Mouse (Mus musculus) heart, adult 8-10 months (tissue): Measurements from ENCODE around the gene Nodal. TPM values are rescaled to one million over a fixed set of nuclear protein-coding genes. Genes with fewer than 3 reads are reported as not detected.
A peak's percentile ranks its signal among the peaks of the same experiment; 100 is the strongest.

Source experiments
- DNase-seq: peaks from one replicate; pipeline ENCODE4 v3.0.0; 2022; ENCODE audit warnings: low spot score
- total RNA-seq, 4 experiments: library from RNA; stranded (reverse); gene quantifications; 2 replicates each; pipeline ENCODE4 v1.2.4; 2022

The Nodal gene
- under 1 TPM in 1 of 4 experiments, not detected in 3; 0.11 TPM for total RNA-seq

DNA sequence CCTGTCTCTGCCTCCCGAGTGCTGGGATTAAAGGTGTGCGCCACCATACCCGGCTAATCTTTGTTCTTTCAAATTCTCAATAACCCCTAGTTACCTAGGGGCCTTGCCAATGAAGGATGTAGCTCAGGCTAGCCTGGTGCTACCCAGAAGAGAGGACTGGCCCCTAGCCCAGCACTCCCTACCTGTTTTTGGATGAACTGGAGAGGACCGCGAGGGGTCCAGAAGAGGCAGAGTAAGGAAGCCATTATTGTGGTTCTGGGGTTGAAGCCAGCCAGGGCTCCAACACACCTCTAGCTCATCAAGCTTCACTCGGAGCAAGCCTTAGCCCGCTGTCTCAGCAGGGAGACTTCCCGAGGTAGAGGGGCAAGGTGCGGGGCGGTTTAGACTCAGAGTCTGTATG, at the start of gene Nodal:
Nodal (plus strand) TSS at position 301 of the 400 bp plus-strand sequence.
- DNase-seq = no peak

DNA sequence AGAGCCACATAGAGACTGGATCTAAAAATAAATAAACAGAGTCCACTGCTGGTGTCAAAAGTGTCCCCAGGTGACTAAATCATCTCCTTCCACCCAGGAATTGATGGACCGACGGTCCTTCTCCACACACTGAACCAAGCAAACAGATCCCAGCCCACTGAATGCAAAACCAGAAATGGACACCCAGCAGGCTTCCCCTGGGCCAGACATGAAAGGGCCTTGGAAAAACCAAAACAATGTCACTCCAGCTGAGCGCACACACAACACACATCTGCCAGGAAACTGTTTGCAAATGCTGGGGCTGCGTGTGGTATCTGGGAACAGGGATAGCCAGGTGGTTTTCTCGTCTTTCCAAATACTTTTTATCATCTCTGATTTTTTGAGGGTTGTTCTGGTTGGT, 48.0 kb upstream of the Nodal start:
- no peak for DNase-seq

DNA sequence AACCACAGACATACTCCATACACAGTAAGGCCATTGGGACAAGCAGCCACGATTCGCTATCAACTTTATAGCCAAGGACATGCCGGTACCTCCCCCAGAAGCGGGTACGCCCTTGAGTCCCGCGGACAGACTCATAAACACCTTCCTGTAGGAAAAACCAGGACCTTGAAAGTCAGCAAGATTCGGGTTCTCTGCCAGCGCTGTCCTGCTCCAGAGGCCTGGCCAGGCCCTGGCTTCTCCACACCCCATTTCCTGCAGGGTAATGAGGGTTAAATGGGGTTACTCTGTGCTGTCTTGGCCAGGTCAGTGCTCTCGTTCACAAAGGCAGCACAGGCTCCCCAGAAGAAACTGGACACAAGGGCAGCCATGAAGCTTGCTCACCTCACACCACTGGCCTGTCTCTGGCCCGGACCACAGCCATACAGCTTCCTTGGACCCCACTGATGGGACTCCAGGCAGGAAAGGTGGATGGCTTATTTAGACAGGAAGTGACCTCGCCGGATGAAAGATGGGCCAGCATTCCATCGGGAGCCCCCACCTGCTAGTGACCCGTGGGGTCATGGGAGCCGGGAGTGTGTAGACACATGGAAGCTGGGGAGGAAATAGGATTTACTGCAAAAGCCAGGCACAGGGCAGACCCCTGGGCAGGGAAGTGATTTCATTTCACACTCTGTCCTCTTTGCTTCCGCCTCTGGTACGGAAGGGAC, 47.3 kb upstream of the Nodal start:
- DNase-seq = peak; percentile 85

DNA sequence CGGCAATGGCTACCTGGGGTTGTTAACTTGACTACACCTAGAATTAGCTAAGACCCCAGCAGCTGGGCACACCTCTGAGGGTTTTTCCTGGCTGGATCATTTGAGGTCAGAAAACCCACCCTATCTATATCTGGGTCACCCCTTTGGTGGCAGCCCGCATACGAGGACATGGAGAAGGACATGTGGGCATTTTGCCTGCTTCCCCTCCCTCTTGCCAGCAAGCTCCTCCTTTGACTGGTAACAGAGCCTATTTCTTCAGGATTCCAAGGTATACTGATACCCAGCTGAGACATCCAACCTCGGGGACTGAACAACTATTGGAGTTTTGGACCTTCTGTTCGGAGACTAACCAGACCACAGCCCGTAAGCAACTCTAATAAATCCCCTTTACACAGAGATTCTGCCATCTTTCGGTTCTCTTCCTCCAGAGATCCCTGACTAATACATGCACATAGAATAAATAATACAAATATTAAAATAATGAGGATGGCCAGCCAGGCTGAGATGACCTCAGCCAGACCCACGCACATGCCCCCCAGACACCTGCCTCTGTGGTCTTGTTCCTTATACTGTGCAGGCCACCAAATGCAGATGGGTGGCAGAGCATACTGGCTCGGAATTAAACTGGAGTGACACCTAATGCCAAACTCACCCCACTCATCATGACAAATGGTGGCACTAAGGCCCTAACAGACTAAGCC, 45.7 kb upstream of the Nodal start:
- no peak for DNase-seq

DNA sequence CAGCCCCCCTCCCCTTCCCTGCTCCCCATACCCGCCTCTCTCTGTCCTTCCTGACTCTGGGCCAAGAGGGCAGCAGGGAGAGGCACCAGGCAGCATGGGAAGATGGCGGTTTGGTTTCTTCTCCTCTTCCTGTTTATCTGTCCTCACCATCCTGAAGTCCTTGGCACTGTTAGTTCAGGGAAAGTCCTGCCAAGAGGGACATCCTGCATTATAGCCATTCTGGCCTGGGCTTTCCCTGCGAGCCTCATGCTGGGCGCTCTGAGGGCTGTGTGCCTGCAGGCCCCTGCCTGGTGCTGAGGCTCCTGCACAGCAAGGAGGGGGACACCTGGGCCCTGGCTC, 45.2 kb upstream of the Nodal start:
- no peak for DNase-seq

DNA sequence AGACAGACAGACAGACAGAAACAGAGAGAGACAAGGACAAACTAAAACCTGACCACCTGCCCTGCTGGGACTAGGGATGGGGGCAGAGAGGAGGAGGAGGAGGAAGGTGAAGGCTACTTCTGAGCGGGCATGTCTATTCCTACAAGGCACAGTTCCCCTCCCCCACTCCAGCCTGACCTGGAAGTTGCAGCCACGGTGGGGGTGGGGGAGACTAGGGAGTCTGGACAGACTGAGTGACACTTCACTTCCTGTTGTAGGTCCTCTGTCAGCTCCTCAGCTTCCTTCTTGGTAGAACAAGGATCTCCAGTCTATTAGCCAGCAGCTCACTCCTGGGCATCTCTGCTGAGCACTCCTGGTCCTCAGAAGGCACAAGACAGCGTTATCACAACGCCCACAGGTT, 43.7 kb upstream of the Nodal start:
- DNase-seq = no peak

DNA sequence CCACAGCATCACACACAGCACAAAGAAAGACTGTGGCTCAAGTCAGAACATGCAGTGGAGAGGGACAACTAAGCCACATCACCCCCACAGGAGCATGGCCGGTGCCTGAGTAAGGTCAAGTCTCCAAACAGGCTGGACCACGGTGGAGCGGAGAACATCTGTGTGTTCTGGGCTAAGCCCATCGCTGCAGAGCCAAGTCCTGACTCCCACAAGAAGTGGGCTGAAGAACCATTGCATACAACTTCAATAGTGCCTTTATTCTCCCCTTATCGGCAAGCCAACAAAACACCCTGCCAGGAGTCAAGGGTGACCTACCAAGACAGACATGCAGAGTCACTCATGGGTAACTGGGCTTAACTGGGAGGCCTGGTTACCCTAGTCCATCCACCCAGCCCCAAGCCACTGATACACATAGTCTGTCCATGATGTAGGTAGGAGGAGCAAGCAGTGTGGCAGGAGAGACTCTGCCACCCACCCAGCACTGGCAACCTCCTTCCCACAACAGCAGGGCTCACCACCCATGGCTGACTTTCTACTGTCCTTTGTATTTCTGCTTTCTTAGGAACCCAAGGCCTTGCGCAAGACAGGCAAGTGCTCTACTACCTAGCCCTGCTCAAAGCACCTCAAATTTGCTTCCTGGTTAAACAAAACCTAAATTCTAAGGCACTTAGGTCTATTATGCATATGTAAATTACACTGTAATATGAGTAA, 42.8 kb upstream of the Nodal start:
- DNase-seq = no peak

DNA sequence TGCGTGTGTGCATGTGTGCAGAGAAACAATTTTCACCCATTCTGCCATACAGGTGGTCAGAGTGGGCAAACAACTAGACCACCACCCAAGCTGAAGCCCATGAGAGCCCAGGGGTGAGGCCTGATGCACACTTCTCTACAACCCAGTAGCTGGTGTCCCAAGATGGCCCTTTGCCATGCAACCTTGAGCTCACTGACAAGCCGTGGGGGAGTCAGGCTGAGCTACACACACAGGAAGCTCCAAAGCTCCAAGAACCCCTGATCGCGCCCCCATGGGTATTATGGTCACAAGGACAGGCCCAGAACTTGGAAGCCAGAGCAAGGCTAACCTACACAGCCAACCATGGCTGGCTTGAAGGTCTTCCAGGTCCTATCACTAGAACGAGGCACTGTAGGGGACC, 39.7 kb upstream of the Nodal start:
- no peak for DNase-seq

DNA sequence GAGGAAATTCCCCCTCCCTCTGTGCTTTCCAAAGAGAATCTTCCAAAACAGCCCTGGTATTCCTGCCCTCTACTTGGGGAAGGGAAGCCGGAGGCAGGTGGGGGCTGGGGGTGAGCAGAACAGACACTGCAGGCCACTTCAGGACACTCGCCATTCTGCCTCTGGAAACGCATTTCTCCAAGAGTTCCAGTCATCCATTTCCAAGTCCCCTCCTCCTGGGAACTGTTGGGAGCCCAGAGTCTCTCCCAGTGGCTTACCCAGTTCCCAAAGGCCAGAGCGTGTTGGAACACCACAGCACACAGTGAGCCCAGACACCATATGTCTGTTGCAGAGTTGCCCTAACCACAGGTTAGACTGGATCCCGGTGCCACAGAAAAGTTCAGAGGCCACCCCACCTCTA, 39.1 kb upstream of the Nodal start:
- DNase-seq = no peak

DNA sequence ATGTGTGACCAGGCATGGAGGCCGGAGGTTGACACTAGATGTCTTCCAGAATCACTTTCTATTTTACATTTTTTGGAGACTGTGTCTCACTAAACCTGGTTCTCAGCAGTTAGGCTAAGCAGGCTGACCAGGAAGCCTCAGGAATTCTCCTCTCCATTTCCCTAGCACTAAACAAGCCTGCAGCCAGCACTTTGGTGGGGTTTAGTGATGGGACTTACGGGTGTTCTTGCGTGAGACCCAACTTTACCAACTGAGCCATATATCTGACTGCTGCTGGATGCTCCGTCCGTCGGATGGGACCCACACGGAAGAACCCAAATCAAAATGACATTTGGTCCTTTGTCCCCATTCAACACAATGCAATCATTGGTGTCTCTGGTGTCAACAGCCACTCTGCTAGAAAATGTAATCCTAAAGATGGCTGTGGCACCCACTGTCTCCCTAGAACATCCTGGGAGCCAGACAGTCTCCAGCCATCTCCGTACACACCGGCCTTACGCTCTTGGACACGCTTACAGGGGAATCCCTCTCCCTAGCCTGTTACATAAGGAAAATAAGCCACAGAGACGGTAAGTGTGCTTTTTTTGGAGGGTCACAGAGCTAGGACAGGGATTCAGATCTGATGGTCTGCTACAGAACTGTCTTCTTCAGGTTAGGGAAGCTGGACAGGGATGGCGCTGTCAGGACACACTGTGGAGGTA, 38.3 kb upstream of the Nodal start:
- DNase-seq = no peak

DNA sequence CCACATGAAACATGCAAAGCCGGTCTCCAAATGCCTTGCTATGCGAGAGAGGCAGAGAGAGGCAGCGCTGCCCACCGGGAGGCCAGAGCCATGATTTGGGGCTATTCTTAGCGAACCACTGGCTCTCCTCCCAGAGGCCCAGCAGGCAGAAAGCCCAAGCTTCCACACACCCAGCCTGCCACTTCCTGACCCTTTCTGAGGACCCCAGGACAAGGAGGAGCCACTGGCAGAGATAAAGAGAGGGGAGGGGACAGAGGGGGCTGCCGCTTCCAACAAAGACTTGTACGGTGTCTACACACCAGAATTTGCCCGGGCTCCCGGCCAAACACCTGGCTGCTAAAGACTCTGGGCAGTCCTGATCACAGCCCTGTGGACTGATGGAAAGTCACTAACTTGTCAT, 37.6 kb upstream of the Nodal start:
- DNase-seq = no peak

DNA sequence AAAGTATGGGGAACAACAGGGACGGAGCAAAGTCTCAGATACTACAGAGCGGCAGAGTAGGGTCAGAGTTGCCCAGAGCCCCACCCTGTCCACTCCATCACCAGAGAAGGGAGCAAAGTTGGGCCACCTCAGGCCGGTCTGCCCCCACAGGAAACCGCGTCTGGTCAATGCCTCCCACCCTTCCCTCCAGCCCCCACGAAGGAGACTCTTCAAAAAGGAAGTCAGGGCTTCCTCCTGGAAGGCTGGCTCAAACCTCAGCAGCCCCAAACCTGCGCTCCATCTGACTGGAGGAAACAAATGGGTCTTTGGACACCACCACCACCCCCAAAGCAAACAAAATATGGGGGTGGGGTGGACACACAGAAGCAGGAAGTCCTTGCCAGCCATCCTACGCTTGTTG, 35.9 kb upstream of the Nodal start:
- DNase-seq = no peak

DNA sequence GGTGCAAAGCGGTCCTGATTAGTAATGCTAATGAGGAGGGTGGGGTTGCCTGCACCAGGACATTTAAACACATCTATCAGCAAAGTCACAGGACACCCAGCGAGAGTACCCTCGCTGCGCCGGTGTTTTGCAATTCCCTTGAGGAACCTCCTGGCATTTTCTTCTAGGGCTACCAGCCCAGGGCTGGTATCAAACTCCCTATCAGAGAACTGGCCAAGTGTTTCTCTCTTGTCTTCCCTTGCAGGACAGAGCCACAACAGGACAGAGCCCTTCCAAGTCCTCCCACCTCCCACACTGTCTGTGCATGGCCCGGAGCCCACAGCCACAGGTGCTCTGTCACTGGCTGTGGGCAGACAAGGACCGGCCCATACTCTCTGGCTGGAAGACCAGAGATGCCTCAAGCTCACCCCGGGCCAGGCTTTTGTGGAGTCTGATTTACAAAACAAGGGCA, 35.5 kb upstream of the Nodal start:
- DNase-seq = no peak

DNA sequence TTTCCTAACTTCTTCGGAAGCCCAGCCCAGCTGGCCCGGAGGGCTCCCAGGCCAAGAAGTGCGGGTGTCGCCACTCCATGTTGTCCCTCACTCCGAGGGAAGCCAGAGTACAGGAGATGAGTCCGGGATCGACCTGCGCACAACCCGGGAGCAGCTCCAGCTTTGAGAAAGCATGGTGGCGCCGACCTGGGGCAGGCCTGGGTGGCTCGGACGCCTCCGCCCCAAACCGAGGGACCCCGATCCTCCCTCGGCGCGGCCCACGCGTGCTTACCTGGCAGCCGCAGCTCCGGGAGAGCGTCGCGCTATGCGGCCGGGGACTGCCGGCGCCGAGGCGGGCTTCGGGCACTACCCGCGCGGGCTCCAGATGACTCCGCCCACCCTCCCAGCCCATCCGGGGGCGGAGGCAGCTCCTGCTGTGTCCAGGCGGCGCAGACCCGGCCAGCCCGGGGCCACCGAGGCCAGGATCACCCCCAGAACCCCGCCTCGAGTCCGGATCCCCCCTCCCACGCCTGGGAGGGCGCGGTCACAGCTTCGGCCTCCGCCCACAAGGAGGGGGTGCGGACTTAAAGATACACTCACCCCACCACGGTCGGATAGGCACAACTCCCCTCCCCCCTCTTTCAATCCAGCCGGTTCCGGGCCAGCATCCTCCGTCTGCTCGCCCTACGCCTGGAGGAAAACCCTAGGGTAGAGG, 34.6 kb upstream of the Nodal start, which contains the start of gene Pald1:
Pald1 (minus strand) TSS at position 510 of the 694 bp plus-strand sequence.
- peak; percentile 82 for DNase-seq

DNA sequence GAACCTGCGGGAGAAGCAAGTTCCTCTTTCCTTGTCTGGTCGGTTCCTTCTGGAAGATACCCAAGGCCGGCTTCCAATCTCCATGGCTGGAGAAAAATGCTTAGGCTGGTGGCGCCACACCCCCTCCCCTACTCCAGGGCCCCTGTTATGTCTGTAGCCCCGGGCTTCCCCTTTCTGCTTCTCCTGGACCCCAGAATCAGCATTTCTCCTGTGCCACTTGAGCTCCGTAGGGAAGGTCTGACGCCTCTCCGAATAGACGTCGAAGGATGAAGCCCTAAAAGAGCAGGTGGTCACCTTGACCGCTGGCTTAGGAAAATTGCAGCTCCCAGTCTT, 34.1 kb upstream of the Nodal start:
- no peak for DNase-seq

DNA sequence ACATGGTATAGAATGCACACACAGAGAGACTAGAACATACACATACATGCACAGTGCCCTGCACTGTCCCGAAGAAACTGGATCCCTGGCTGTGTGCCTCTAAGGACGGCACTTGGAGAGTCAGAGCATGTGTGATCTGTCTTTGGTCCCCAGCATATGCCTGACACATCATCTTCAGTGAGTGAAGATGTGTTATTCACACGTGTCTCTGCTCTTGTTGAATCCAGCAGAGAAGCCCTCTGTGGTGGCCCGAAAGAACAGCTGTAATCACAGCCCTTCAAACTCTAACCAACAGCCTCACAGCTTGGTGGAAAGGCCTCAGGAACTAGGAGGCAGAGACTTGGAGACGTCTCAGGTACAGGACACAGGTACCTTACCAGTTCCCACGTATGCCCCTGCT, 32.6 kb upstream of the Nodal start:
- DNase-seq = no peak

DNA sequence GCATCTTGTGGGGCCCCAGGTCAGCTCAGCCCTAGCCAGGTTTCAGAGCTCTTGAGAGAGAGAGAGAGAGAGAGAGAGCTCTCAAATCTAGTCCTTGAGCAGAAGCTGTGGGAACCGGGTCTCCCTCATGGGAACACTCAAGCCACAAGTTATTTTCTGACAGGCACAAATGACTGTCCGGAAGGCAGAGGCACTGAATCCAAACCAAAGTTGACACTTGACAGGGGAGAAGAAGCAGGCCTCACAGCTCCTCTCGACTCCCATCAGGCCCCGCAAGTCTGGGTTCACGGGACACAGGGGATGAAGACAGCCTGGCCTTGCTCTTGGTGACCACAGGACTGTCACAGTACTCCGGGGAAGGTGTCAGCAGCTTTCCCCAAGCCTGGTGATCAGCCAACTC, 31.5 kb upstream of the Nodal start:
- no peak for DNase-seq

DNA sequence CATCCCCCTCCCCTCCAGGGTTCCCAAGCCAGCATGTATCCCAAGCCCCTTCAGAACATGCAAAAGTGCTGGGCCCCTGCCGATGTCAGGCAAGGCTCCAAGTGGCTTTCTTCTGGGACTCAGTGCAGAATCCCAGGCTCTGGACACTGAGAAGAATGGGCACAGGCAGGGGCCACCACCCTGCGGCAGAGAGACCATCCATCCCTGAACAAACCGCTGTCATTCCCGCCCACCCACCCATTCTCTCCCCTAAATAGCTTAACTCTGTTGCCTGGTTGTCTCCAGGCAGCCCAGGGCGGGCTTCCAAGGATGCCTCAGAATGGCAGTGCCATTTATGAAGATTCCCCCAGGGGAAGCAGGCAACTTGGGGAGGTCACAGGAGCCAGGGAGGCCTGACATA, 28.8 kb upstream of the Nodal start:
- no peak for DNase-seq

DNA sequence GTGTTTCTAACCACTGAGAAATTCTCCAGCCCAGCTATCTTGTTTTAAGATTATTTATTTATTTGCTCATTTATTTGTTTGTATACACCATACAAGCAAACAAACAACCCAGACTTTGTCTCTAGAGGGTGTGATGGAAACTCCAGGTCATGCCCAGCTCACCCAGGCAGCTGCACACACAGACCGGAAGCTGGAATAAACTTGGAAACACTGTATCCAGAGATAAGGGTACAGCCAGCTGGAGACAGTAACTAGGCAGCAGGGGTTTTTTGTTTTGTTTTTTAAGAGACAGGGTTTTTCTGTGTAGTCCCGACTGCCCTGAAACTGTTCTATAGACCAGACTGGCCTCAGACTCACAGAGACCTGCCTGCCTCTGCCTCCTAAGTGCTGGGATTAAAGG, 27.6 kb upstream of the Nodal start:
- no peak for DNase-seq

DNA sequence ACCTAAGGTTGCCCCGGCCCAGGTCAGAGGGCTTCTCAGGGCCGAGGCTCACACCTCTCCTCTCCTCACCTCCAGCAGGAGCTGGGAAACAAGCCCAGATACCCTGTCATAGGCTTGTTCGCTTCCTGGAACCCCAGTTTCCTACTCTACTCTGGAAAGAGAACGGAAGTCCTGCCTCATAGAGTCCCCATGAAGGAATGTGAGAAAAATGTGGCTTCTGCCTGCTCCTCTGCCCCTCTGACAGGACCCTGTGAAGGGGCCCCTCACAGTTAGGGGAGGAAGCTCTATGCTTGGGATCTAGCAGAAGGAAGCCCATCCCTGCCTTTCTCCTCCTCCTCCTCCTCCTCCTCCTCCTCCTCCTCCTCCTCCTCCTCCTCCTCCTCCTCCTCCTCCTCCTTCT, 25.2 kb upstream of the Nodal start:
- no peak for DNase-seq

DNA sequence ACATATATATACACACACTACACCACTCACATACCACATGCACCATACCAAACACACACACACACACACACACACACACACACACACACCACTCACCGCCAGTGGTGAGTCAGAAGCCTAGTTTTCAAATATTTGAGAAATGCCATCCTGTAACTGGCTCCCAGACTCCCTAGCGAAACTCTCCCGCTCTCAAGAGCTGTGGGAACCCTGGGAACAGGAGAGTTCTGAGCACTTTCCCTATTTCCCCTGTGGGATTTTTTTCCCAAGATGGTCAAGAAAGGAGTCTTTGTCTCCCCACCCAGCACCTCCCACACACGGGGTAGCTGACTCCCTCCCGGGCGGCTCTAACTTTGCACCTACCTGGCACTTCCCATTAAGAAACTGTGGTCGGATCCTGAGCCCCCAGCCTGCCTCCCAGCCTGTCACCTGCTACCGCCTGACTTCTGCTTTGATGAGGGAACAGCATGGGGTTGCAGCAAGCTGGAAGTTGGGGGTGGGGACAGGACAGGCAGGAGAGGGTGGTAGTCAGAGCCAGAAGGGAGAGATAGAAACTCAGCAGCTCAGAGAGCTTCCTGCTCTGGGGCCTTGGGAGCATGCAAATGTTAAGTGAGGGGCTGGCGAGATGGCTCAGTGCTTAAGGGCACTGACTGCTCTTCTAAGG, 23.2 kb upstream of the Nodal start:
- no peak for DNase-seq
